Mouse (Mus musculus) kidney, embryonic 14.5 days (tissue): ENCODE data around the gene 6030408B16Rik. TPM values are rescaled to one million over a fixed set of nuclear protein-coding genes. Genes with fewer than 3 reads are reported as not detected.

Experiments used
- ATAC-seq: fragments of 200-750 bp; cut with Nextera tagmentation; 2 replicates; pipeline ENCODE4 v1.8.0; 2017; ENCODE audit warnings: moderate number of reproducible peaks, mild to moderate bottlenecking, moderate TSS enrichment, moderate library complexity; ENCODE audit not compliant: low FRiP score, low TSS enrichment
- H3K27ac ChIP-seq: fragments of 300-500 bp; sonication (generic); 2 replicates; pipeline ENCODE4 v1.5.1; 2014; ENCODE audit warnings: low read depth, mild to moderate bottlenecking, low read length, moderate library complexity, mixed read lengths
- H3K27me3 ChIP-seq: fragments of 300-500 bp; sonication (generic); 2 replicates; pipeline ENCODE4 v1.6.1; 2014; ENCODE audit warnings: mild to moderate bottlenecking, low read length; ENCODE audit not compliant: control insufficient read depth, insufficient read depth
- H3K36me3 ChIP-seq: fragments of 300-500 bp; sonication (generic); 2 replicates; pipeline ENCODE4 v1.6.1; 2014; ENCODE audit warnings: low read length, mixed read lengths; ENCODE audit not compliant: control insufficient read depth, insufficient read depth
- H3K4me1 ChIP-seq: fragments of 300-500 bp; sonication (generic); 2 replicates; pipeline ENCODE4 v1.6.1; 2014; ENCODE audit warnings: low read length, mixed read lengths; ENCODE audit not compliant: control insufficient read depth, insufficient read depth
- H3K4me2 ChIP-seq: fragments of 300-500 bp; sonication (generic); replicated peaks from 2 replicates; pipeline ENCODE4 v1.6.1; 2014; ENCODE audit warnings: low read depth, mild to moderate bottlenecking, low read length
- H3K4me3 ChIP-seq: fragments of 300-500 bp; sonication (generic); 2 replicates; pipeline ENCODE4 v1.5.1; 2014; ENCODE audit warnings: mild to moderate bottlenecking, low read length
- H3K9ac ChIP-seq: fragments of 300-500 bp; sonication (generic); 2 replicates; pipeline ENCODE4 v1.6.1; 2014; ENCODE audit warnings: low read depth, mild to moderate bottlenecking, low read length, moderate library complexity
- H3K9me3 ChIP-seq: fragments of 300-500 bp; sonication (generic); 2 replicates; pipeline ENCODE4 v1.6.1; 2016; ENCODE audit warnings: low read length; ENCODE audit not compliant: control insufficient read depth
- WGBS: fragments of 180-500 bp; shearing (Covaris S2); extraction: QIAGEN DNeasy Blood & Tissue Kit; methylation state at CpG from one replicate; pipeline ENCODE4 v1.1.7; 2014; 5-methylcytosine and 5-hydroxymethylcytosine counted together
- polyA plus RNA-seq: library from polyadenylated mRNA; unstranded; fragments of >200 nt; fragmentation: Nextera tagmentation; extraction: Ambion mirVana; gene quantifications from 2 replicates; pipeline ENCODE4 v1.2.1, GENCODE M21; 2014

The 6030408B16Rik gene
- polyA plus RNA-seq, 1 experiment from 2014 or later = 25.8 TPM

GRCm38 (mm10) chr15:101302201-101302600 lies 9.2 kb downstream of the 6030408B16Rik start:
- Histone ChIP-seq H3K4me3 (no peak overlapping the region), H3K9me3 (no peaks in the 10 kb centered on the region), H3K27ac (no peak overlapping the region), H3K27me3 (no peaks in the 10 kb centered on the region), H3K9ac (no peak overlapping the region), H3K36me3 (no peaks in the 10 kb centered on the region), H3K4me1 (peaks cover 7% of the 10 kb centered on the region; the same call in 1 of the 2 replicates), H3K4me2 (no peak overlapping the region)
- no peak for ATAC-seq
- WGBS = 81% methylated on average over 3 of the region's 3 CpGs

- Histone ChIP-seq H3K27me3 (no peaks in the 10 kb centered on the region), H3K4me3 (no peak overlapping the region), H3K36me3 (no peaks in the 10 kb centered on the region), H3K9me3 (no peaks in the 10 kb centered on the region), H3K27ac (no peak overlapping the region), H3K9ac (no peak overlapping the region), H3K4me2 (no peak overlapping the region), H3K4me1 (0 out of 2 replicates have a peak, but pooled peaks cover 3% of the 10 kb centered on the region)
- whole genome bisulfite sequencing = 67% methylated on average over 4 of the region's 4 CpGs
- ATAC-seq = no peak
Measured at GRCm38 (mm10) chr15:101303830-101304229, 10.8 kb downstream of the 6030408B16Rik start.

- no peak overlapping the region for H3K9ac ChIP-seq
- H3K4me2 ChIP-seq = no peak overlapping the region
- H3K27me3 ChIP-seq = no peaks in the 10 kb centered on the region
- H3K36me3 ChIP-seq = no peaks in the 10 kb centered on the region
- no peak overlapping the region for H3K4me3 ChIP-seq
- no peaks in the 10 kb centered on the region for H3K9me3 ChIP-seq
- H3K27ac ChIP-seq = no peak overlapping the region
- no peaks in the 10 kb centered on the region; the same call in 1 of the 2 replicates for H3K4me1 ChIP-seq
- 89% methylated on average over 4 of the region's 4 CpGs for WGBS
- no peak for ATAC-seq
Measured at GRCm38 (mm10) chr15:101306459-101306858, 13.4 kb downstream of the 6030408B16Rik start.

GRCm38 (mm10) chr15:101308440-101309348 lies 15.7 kb downstream of the 6030408B16Rik start:
- Histone ChIP-seq H3K36me3 (no peaks in the 10 kb centered on the region), H3K9ac (no peak overlapping the region), H3K4me2 (no peak overlapping the region), H3K9me3 (no peaks in the 10 kb centered on the region), H3K27ac (no peak overlapping the region), H3K4me3 (no peak overlapping the region), H3K27me3 (no peaks in the 10 kb centered on the region), H3K4me1 (no peaks in the 10 kb centered on the region; the same call in 1 of the 2 replicates)
- WGBS = 57% methylated on average over 13 of the region's 13 CpGs
- no peak for ATAC-seq

GRCm38 (mm10) chr15:101309493-101309892 lies 16.5 kb downstream of the 6030408B16Rik start:
- no peaks in the 10 kb centered on the region for H3K27me3 ChIP-seq
- no peak overlapping the region for H3K9ac ChIP-seq
- WGBS = 40% methylated on average over 5 of the region's 5 CpGs
- no peaks in the 10 kb centered on the region; the same call in 1 of the 2 replicates for H3K4me1 ChIP-seq
- H3K9me3 ChIP-seq = no peaks in the 10 kb centered on the region
- no peak overlapping the region for H3K4me2 ChIP-seq
- peak; percentile 24; the same call in 1 of the 2 replicates for ATAC-seq
- H3K36me3 ChIP-seq = no peaks in the 10 kb centered on the region
- H3K27ac ChIP-seq = no peak overlapping the region
- H3K4me3 ChIP-seq = no peak overlapping the region

- no peaks in the 10 kb centered on the region for H3K9me3 ChIP-seq
- 47% methylated on average over 14 of the region's 15 CpGs for WGBS
- no peak overlapping the region for H3K4me3 ChIP-seq
- H3K27me3 ChIP-seq = no peaks in the 10 kb centered on the region
- peaks cover 1% of the 10 kb centered on the region; the same call in 1 of the 2 replicates for H3K4me1 ChIP-seq
- no peak overlapping the region for H3K4me2 ChIP-seq
- H3K9ac ChIP-seq = no peak overlapping the region
- no peak for ATAC-seq
- H3K27ac ChIP-seq = no peak overlapping the region
- H3K36me3 ChIP-seq = no peaks in the 10 kb centered on the region
Measured at GRCm38 (mm10) chr15:101311087-101311770, 18.2 kb downstream of the 6030408B16Rik start.

- Histone ChIP-seq H3K9ac (no peak overlapping the region), H3K9me3 (no peaks in the 10 kb centered on the region), H3K4me3 (no peak overlapping the region), H3K27me3 (no peaks in the 10 kb centered on the region), H3K27ac (no peak overlapping the region), H3K4me1 (peaks cover 3% of the 10 kb centered on the region; the same call in 1 of the 2 replicates), H3K4me2 (no peak overlapping the region), H3K36me3 (no peaks in the 10 kb centered on the region)
- ATAC-seq = no peak
- 74% methylated on average over 6 of the region's 6 CpGs for WGBS
Measured at GRCm38 (mm10) chr15:101312006-101312405, 19.0 kb downstream of the 6030408B16Rik start.

- no peak overlapping the region for H3K27ac ChIP-seq
- no peaks in the 10 kb centered on the region for H3K9me3 ChIP-seq
- H3K4me2 ChIP-seq = no peak overlapping the region
- H3K36me3 ChIP-seq = no peaks in the 10 kb centered on the region
- H3K4me3 ChIP-seq = no peak overlapping the region
- no peak overlapping the region for H3K9ac ChIP-seq
- no peak for ATAC-seq
- peaks cover 14% of the 10 kb centered on the region for H3K4me1 ChIP-seq
- 90% methylated on average over 4 of the region's 4 CpGs for WGBS
- H3K27me3 ChIP-seq = no peaks in the 10 kb centered on the region
Measured at GRCm38 (mm10) chr15:101315378-101315777, 22.4 kb downstream of the 6030408B16Rik start.

- no peaks in the 10 kb centered on the region for H3K27me3 ChIP-seq
- peaks cover 14% of the 10 kb centered on the region for H3K4me1 ChIP-seq
- H3K4me3 ChIP-seq = peak overlapping the region; percentile 19
- no peak overlapping the region for H3K9ac ChIP-seq
- H3K9me3 ChIP-seq = no peaks in the 10 kb centered on the region
- no peaks in the 10 kb centered on the region for H3K36me3 ChIP-seq
- peak overlapping the region; percentile 28; the same call in 1 of the 2 replicates for H3K4me2 ChIP-seq
- ATAC-seq = peak; percentile 84
- WGBS = 5% methylated on average over 11 of the region's 11 CpGs
- no peak overlapping the region for H3K27ac ChIP-seq
Measured at GRCm38 (mm10) chr15:101315832-101316231, 22.8 kb downstream of the 6030408B16Rik start.
